Mouse (Mus musculus) heart, embryonic 15.5 days (tissue): Measurements from ENCODE around the gene Ptchd4. TPM values are rescaled to one million over a fixed set of nuclear protein-coding genes. Genes with fewer than 3 reads are reported as not detected.

Source experiments
- ATAC-seq: fragments of 200-750 bp; cut with Nextera tagmentation; replicated peaks from 2 replicates; pipeline ENCODE4 v1.8.0; 2017; ENCODE audit warnings: low read depth, moderate TSS enrichment; ENCODE audit not compliant: insufficient number of reproducible peaks, insufficient read depth, low FRiP score
- H3K27ac ChIP-seq: fragments of 300-500 bp; sonication (generic); 2 replicates; pipeline ENCODE4 v1.5.1; 2015; ENCODE audit warnings: mild to moderate bottlenecking, inconsistent platforms
- H3K27me3 ChIP-seq: fragments of 300-500 bp; sonication (generic); 2 replicates; pipeline ENCODE4 v1.6.1; 2015; ENCODE audit warnings: inconsistent platforms
- H3K36me3 ChIP-seq: fragments of 300-500 bp; sonication (generic); 2 replicates; pipeline ENCODE4 v1.6.1; 2015; ENCODE audit warnings: mild to moderate bottlenecking, inconsistent platforms
- H3K4me1 ChIP-seq: fragments of 300-500 bp; sonication (generic); replicated peaks from 2 replicates; pipeline ENCODE4 v1.6.1; 2015; ENCODE audit warnings: inconsistent platforms
- H3K4me2 ChIP-seq: fragments of 300-500 bp; sonication (generic); 2 replicates; pipeline ENCODE4 v1.6.1; 2015; ENCODE audit warnings: inconsistent platforms, mild to moderate bottlenecking, moderate library complexity
- H3K4me3 ChIP-seq: fragments of 300-500 bp; sonication (generic); 2 replicates; pipeline ENCODE4 v1.5.1; 2015; ENCODE audit warnings: mild to moderate bottlenecking, inconsistent platforms
- H3K9ac ChIP-seq: fragments of 300-500 bp; sonication (generic); 2 replicates; pipeline ENCODE4 v1.6.1; 2015; ENCODE audit warnings: mild to moderate bottlenecking, inconsistent platforms
- H3K9me3 ChIP-seq: fragments of 300-500 bp; sonication (generic); replicated peaks from 2 replicates; pipeline ENCODE4 v1.6.1; 2016; ENCODE audit warnings: inconsistent platforms
- WGBS: fragments of 180-500 bp; shearing (Covaris S2); methylation state at CpG from one replicate; pipeline ENCODE4 v1.1.7; 2015; ENCODE audit warnings: mixed read lengths; 5-methylcytosine and 5-hydroxymethylcytosine counted together
- polyA plus RNA-seq: library from polyadenylated mRNA; unstranded; fragments of >200 nt; fragmentation: Nextera tagmentation; extraction: Ambion mirVana; gene quantifications from 2 replicates; pipeline ENCODE4 v1.2.1, GENCODE M21; 2015

Ptchd4 gene
- polyA plus RNA-seq, 1 experiment from 2014 or later: 0.08 TPM

- no peak overlapping the region for H3K4me2 ChIP-seq
- ATAC-seq: no peak
- no peak overlapping the region for H3K27ac ChIP-seq
- no peaks in the 10 kb centered on the region for H3K27me3 ChIP-seq
- H3K9ac ChIP-seq: no peak overlapping the region
- H3K4me3 ChIP-seq: no peak overlapping the region
- no peaks in the 10 kb centered on the region for H3K9me3 ChIP-seq
- WGBS: 81% methylated on average over 2 of the region's 2 CpGs
- H3K4me1 ChIP-seq: no peaks in the 10 kb centered on the region
- H3K36me3 ChIP-seq: no peaks in the 10 kb centered on the region
Observed at GRCm38 (mm10) chr17:42430380-42430779, 114.6 kb downstream of the Ptchd4 start.

- no peak overlapping the region for H3K9ac ChIP-seq
Observed at GRCm38 (mm10) chr17:42452235-42452634, 136.5 kb downstream of the Ptchd4 start.

GRCm38 (mm10) chr17:42456441-42456840, 140.7 kb downstream of the Ptchd4 start:
- Histone ChIP-seq H3K27me3 (no peaks in the 10 kb centered on the region), H3K9me3 (no peaks in the 10 kb centered on the region), H3K4me1 (no peaks in the 10 kb centered on the region), H3K9ac (no peak overlapping the region), H3K4me3 (no peak overlapping the region), H3K36me3 (no peaks in the 10 kb centered on the region), H3K27ac (no peak overlapping the region), H3K4me2 (no peak overlapping the region)
- no peak for ATAC-seq
- 62% methylated on average over 2 of the region's 2 CpGs for WGBS

More at GRCm38 (mm10) chr17:42452235-42452634, 136.5 kb downstream of the Ptchd4 start:
- 63% methylated on average over 2 of the region's 2 CpGs for WGBS
- Histone ChIP-seq H3K9me3 (no peaks in the 10 kb centered on the region), H3K27me3 (no peaks in the 10 kb centered on the region), H3K4me1 (no peaks in the 10 kb centered on the region), H3K4me2 (no peak overlapping the region), H3K36me3 (no peaks in the 10 kb centered on the region), H3K4me3 (no peak overlapping the region), H3K27ac (no peak overlapping the region)
- no peak for ATAC-seq

GRCm38 (mm10) chr17:42462726-42463125, 147.0 kb downstream of the Ptchd4 start:
- Histone ChIP-seq H3K4me1 (no peaks in the 10 kb centered on the region), H3K4me2 (no peak overlapping the region), H3K27ac (no peak overlapping the region), H3K9me3 (no peaks in the 10 kb centered on the region), H3K27me3 (no peaks in the 10 kb centered on the region), H3K4me3 (no peak overlapping the region), H3K9ac (no peak overlapping the region), H3K36me3 (no peaks in the 10 kb centered on the region)
- no peak for ATAC-seq

GRCm38 (mm10) chr17:42480173-42480991, 164.6 kb downstream of the Ptchd4 start:
- no peak for ATAC-seq
- H3K27ac ChIP-seq: no peak overlapping the region
- H3K36me3 ChIP-seq: no peaks in the 10 kb centered on the region
- H3K4me1 ChIP-seq: no peaks in the 10 kb centered on the region
- no peaks in the 10 kb centered on the region for H3K9me3 ChIP-seq
- H3K9ac ChIP-seq: no peak overlapping the region
- no peak overlapping the region for H3K4me3 ChIP-seq
- no peak overlapping the region for H3K4me2 ChIP-seq
- H3K27me3 ChIP-seq: no peaks in the 10 kb centered on the region
- 74% methylated on average over 5 of the region's 5 CpGs for WGBS

GRCm38 (mm10) chr17:42509356-42510262, 193.9 kb downstream of the Ptchd4 start:
- ATAC-seq: no peak
- Histone ChIP-seq H3K9me3 (no peaks in the 10 kb centered on the region), H3K4me1 (no peaks in the 10 kb centered on the region), H3K4me3 (no peak overlapping the region), H3K27me3 (no peaks in the 10 kb centered on the region), H3K36me3 (no peaks in the 10 kb centered on the region), H3K27ac (no peak overlapping the region), H3K4me2 (no peak overlapping the region), H3K9ac (no peak overlapping the region)
- 64% methylated on average over 9 of the region's 9 CpGs for WGBS

- no peaks in the 10 kb centered on the region for H3K4me1 ChIP-seq
- WGBS: 66% methylated on average over 5 of the region's 5 CpGs
- no peaks in the 10 kb centered on the region for H3K9me3 ChIP-seq
- no peaks in the 10 kb centered on the region for H3K36me3 ChIP-seq
- H3K4me2 ChIP-seq: no peak overlapping the region
- no peak for ATAC-seq
- no peak overlapping the region for H3K27ac ChIP-seq
- no peak overlapping the region for H3K4me3 ChIP-seq
- no peak overlapping the region for H3K9ac ChIP-seq
- no peaks in the 10 kb centered on the region for H3K27me3 ChIP-seq
Observed at GRCm38 (mm10) chr17:42530147-42530546, 214.4 kb downstream of the Ptchd4 start.

- 75% methylated on average over 2 of the region's 2 CpGs for WGBS
- no peak overlapping the region for H3K9ac ChIP-seq
Observed at GRCm38 (mm10) chr17:42549578-42549977, 233.8 kb downstream of the Ptchd4 start.

More at GRCm38 (mm10) chr17:42549578-42549977, 233.8 kb downstream of the Ptchd4 start:
- ATAC-seq: no peak
- no peak overlapping the region for H3K4me2 ChIP-seq
- H3K9me3 ChIP-seq: no peaks in the 10 kb centered on the region
- no peak overlapping the region for H3K27ac ChIP-seq
- H3K4me1 ChIP-seq: no peaks in the 10 kb centered on the region
- no peaks in the 10 kb centered on the region for H3K27me3 ChIP-seq
- no peaks in the 10 kb centered on the region for H3K36me3 ChIP-seq
- H3K4me3 ChIP-seq: no peak overlapping the region
